Mouse (Mus musculus) MEL (cell line): Measurements from ENCODE around the gene Tcte1. TPM values are rescaled to one million over a fixed set of nuclear protein-coding genes. Genes with fewer than 3 reads are reported as not detected.
A peak's percentile ranks its signal among the peaks of the same experiment; 100 is the strongest.

Experiments used
- DNase-seq: peaks from one replicate; pipeline ENCODE4 v3.0.0; 2011; ENCODE audit warnings: low read depth, low spot score
- H3K27ac ChIP-seq: 2 replicates; pipeline ENCODE4 v1.5.1; 2012; ENCODE audit warnings: low read depth, mild to moderate bottlenecking, control low read depth, low read length, moderate library complexity; ENCODE audit not compliant: control insufficient read depth
- H3K27me3 ChIP-seq, 2 experiments: fragments of 150-350 bp in 1 of 2; sonication (generic) in 1 of 2; 2 replicates each; pipeline ENCODE4 v1.6.1; 2012; ENCODE audit warnings: low read length in 2 of 2, mild to moderate bottlenecking in 2 of 2, improper control_type of control experiment in 1 of 2, moderate library complexity in 1 of 2; ENCODE audit not compliant: insufficient read depth in 2 of 2, control insufficient read depth in 1 of 2
- H3K36me3 ChIP-seq, 2 experiments: 2 replicates each; pipeline ENCODE4 v1.6.1; 2012 to 2014; ENCODE audit warnings: low read length in 2 of 2, improper control_type of control experiment in 1 of 2, inconsistent platforms in 1 of 2, mild to moderate bottlenecking in 1 of 2; ENCODE audit not compliant: insufficient read depth in 2 of 2, control insufficient read depth in 1 of 2
- H3K4me1 ChIP-seq, 2 experiments: fragments of 150-350 bp in 1 of 2; sonication (generic) in 1 of 2; 2 replicates each; pipeline ENCODE4 v1.6.1; 2012; ENCODE audit warnings: low read length in 2 of 2, improper control_type of control experiment in 1 of 2, mild to moderate bottlenecking in 1 of 2; ENCODE audit not compliant: insufficient read depth in 2 of 2, control insufficient read depth in 1 of 2
- H3K4me3 ChIP-seq, 2 experiments: fragments of 150-350 bp in 1 of 2; sonication (generic) in 1 of 2; 2 replicates each; pipeline ENCODE4 v1.5.1; 2012; ENCODE audit warnings: low read depth in 2 of 2, low read length in 2 of 2, mild to moderate bottlenecking in 2 of 2, moderate library complexity in 2 of 2, control low read depth in 1 of 2, improper control_type of control experiment in 1 of 2; ENCODE audit not compliant: control insufficient read depth in 1 of 2, insufficient read depth in 1 of 2
- H3K79me2 ChIP-seq: 2 replicates; pipeline ENCODE4 v1.6.1; 2012; ENCODE audit warnings: mild to moderate bottlenecking, low read length, moderate library complexity; ENCODE audit not compliant: control insufficient read depth, poor library complexity, insufficient read depth
- H3K9ac ChIP-seq: 2 replicates; pipeline ENCODE4 v1.6.1; 2012; ENCODE audit warnings: low read depth, mild to moderate bottlenecking, control low read depth, low read length, moderate library complexity; ENCODE audit not compliant: control insufficient read depth, poor library complexity, severe bottlenecking
- H3K9me3 ChIP-seq: fragments of 150-350 bp; sonication (generic); replicated peaks from 2 replicates; pipeline ENCODE4 v1.6.1; 2012; ENCODE audit warnings: mild to moderate bottlenecking, low read length, improper control_type of control experiment, moderate library complexity; ENCODE audit not compliant: insufficient read depth
- CHD1 ChIP-seq: IDR thresholded peaks from 2 replicates; pipeline ENCODE4 v1.6.1; 2012; ENCODE audit warnings: low read depth, mild to moderate bottlenecking, inconsistent platforms, low read length, improper control_type of control experiment
- CHD2 ChIP-seq: IDR thresholded peaks from 2 replicates; pipeline ENCODE4 v1.6.1; 2011; ENCODE audit warnings: low read length, improper control_type of control experiment
- ELF1 ChIP-seq: IDR thresholded peaks from 2 replicates; pipeline ENCODE4 v1.6.1; 2014; ENCODE audit warnings: low read depth, mild to moderate bottlenecking, inconsistent platforms, low read length, improper control_type of control experiment, moderate library complexity
- EP300 ChIP-seq, 2 experiments: IDR thresholded peaks; 2 replicates each; pipeline ENCODE4 v1.6.1; 2011; ENCODE audit warnings: improper control_type of control experiment in 2 of 2, low read length in 2 of 2, low read depth in 1 of 2, mild to moderate bottlenecking in 1 of 2
- ETS1 ChIP-seq: IDR thresholded peaks from 2 replicates; pipeline ENCODE4 v1.6.1; 2012; ENCODE audit warnings: low read depth, mild to moderate bottlenecking, inconsistent platforms, low read length, improper control_type of control experiment, moderate library complexity
- GABPA ChIP-seq: IDR thresholded peaks from 2 replicates; pipeline ENCODE4 v1.6.1; 2012; ENCODE audit warnings: low read depth, mild to moderate bottlenecking, inconsistent platforms, low read length, improper control_type of control experiment, moderate library complexity
- JUND ChIP-seq: IDR thresholded peaks from 2 replicates; pipeline ENCODE4 v1.6.1; 2011; ENCODE audit warnings: low read depth, mild to moderate bottlenecking, improper control_type of control experiment, low read length
- MAZ ChIP-seq: IDR thresholded peaks from 2 replicates; pipeline ENCODE4 v1.6.1; 2012; ENCODE audit warnings: low read depth, mild to moderate bottlenecking, inconsistent platforms, low read length, improper control_type of control experiment
- MEF2A ChIP-seq: IDR thresholded peaks from 2 replicates; pipeline ENCODE4 v1.6.1; 2014; ENCODE audit warnings: low read depth, mild to moderate bottlenecking, inconsistent platforms, low read length, improper control_type of control experiment; ENCODE audit not compliant: poor library complexity, insufficient replicate concordance, severe bottlenecking; ENCODE audit errors: extremely low read depth
- MXI1 ChIP-seq: IDR thresholded peaks from 2 replicates; pipeline ENCODE4 v1.6.1; 2011; ENCODE audit warnings: mild to moderate bottlenecking, low read depth, low read length, improper control_type of control experiment
- MYB ChIP-seq: IDR thresholded peaks from 2 replicates; pipeline ENCODE4 v1.6.1; 2011; ENCODE audit warnings: mild to moderate bottlenecking, low read depth, low read length, improper control_type of control experiment
- MYC ChIP-seq: IDR thresholded peaks from 2 replicates; pipeline ENCODE4 v1.6.1; 2011; ENCODE audit warnings: low read depth, mild to moderate bottlenecking, low read length, improper control_type of control experiment, moderate library complexity
- NELFE ChIP-seq: IDR thresholded peaks from 2 replicates; pipeline ENCODE4 v1.6.1; 2011; ENCODE audit warnings: low read depth, low read length, improper control_type of control experiment
- NRF1 ChIP-seq: IDR thresholded peaks from 2 replicates; pipeline ENCODE4 v1.6.1; 2014; ENCODE audit warnings: low read depth, mild to moderate bottlenecking, inconsistent platforms, low read length, improper control_type of control experiment, moderate library complexity; ENCODE audit not compliant: poor library complexity, insufficient read depth, severe bottlenecking
- POLR2A ChIP-seq, 2 experiments: IDR thresholded peaks; 2 replicates each; pipeline ENCODE4 v1.6.1; 2011 to 2012; ENCODE audit warnings: low read length in 2 of 2, mild to moderate bottlenecking in 2 of 2, control low read depth in 1 of 2, improper control_type of control experiment in 1 of 2, low read depth in 1 of 2, moderate library complexity in 1 of 2; ENCODE audit not compliant: control insufficient read depth in 1 of 2, insufficient read depth in 1 of 2, poor library complexity in 1 of 2
- RAD21 ChIP-seq: IDR thresholded peaks from 2 replicates; pipeline ENCODE4 v1.6.1; 2011; ENCODE audit warnings: mild to moderate bottlenecking, low read depth, low read length, improper control_type of control experiment
- RCOR1 ChIP-seq: IDR thresholded peaks from 2 replicates; pipeline ENCODE4 v1.6.1; 2012; ENCODE audit warnings: low read depth, mild to moderate bottlenecking, inconsistent platforms, low read length, improper control_type of control experiment
- SIN3A ChIP-seq: IDR thresholded peaks from 2 replicates; pipeline ENCODE4 v1.6.1; 2012; ENCODE audit warnings: low read length, improper control_type of control experiment, inconsistent platforms
- SMC3 ChIP-seq: IDR thresholded peaks from 2 replicates; pipeline ENCODE4 v1.6.1; 2011; ENCODE audit warnings: low read depth, low read length, improper control_type of control experiment
- TAL1 ChIP-seq: IDR thresholded peaks from 2 replicates; pipeline ENCODE4 v1.6.1; 2012; ENCODE audit warnings: mild to moderate bottlenecking, inconsistent platforms, low read length, moderate library complexity, mixed read lengths
- TBP ChIP-seq: IDR thresholded peaks from 2 replicates; pipeline ENCODE4 v1.8.0; 2011; ENCODE audit warnings: low read depth, low read length, improper control_type of control experiment
- TCF12 ChIP-seq: IDR thresholded peaks from 2 replicates; pipeline ENCODE4 v1.6.1; 2014; ENCODE audit warnings: low read depth, mild to moderate bottlenecking, inconsistent platforms, low read length, improper control_type of control experiment, moderate library complexity
- USF1 ChIP-seq: IDR thresholded peaks from 2 replicates; pipeline ENCODE4 v1.6.1; 2014; ENCODE audit warnings: low read depth, mild to moderate bottlenecking, inconsistent platforms, low read length, improper control_type of control experiment, moderate library complexity
- USF2 ChIP-seq, 2 experiments: IDR thresholded peaks; 2 replicates each; pipeline ENCODE4 v1.6.1; 2011 to 2012; ENCODE audit warnings: improper control_type of control experiment in 2 of 2, low read length in 2 of 2, borderline replicate concordance in 1 of 2, inconsistent platforms in 1 of 2, low read depth in 1 of 2, mild to moderate bottlenecking in 1 of 2; ENCODE audit not compliant: insufficient read depth in 1 of 2
- ZC3H11A ChIP-seq: IDR thresholded peaks from 2 replicates; pipeline ENCODE4 v1.6.1; 2012; ENCODE audit warnings: low read depth, mild to moderate bottlenecking, inconsistent platforms, low read length, improper control_type of control experiment
- ZKSCAN1 ChIP-seq: IDR thresholded peaks from 2 replicates; pipeline ENCODE4 v1.6.1; 2012; ENCODE audit warnings: low read depth, mild to moderate bottlenecking, inconsistent platforms, low read length, improper control_type of control experiment, moderate library complexity
- ZMIZ1 ChIP-seq: IDR thresholded peaks from 2 replicates; pipeline ENCODE4 v1.6.1; 2012; ENCODE audit warnings: low read depth, mild to moderate bottlenecking, inconsistent platforms, low read length, improper control_type of control experiment, moderate library complexity
- ZNF384 ChIP-seq: IDR thresholded peaks from 2 replicates; pipeline ENCODE4 v1.6.1; 2012; ENCODE audit warnings: low read depth, mild to moderate bottlenecking, inconsistent platforms, low read length, improper control_type of control experiment
- polyA plus RNA-seq, 2 experiments: library from polyadenylated mRNA; stranded (reverse) in 1 of 2; unstranded in 1 of 2; fragments of >175 nt in 1 of 2; fragments of >200 nt in 1 of 2; gene quantifications; 2 replicates each; pipeline versions ENCODE4 v1.2.1 to v1.2.4; 2012; ENCODE audit warnings: low replicate concordance in 2 of 2, low read depth in 1 of 2; ENCODE audit not compliant: insufficient read length in 2 of 2, insufficient read depth in 1 of 2, missing spikeins in 1 of 2
- total RNA-seq: library from RNA; depleted of rRNA; stranded (reverse); fragments of 300-350 nt; gene quantifications from 2 replicates; pipeline ENCODE4 v1.2.3, GENCODE M21; 2012

The Tcte1 gene
- total and polyA plus RNA-seq, 3 experiments = not detected

DNA sequence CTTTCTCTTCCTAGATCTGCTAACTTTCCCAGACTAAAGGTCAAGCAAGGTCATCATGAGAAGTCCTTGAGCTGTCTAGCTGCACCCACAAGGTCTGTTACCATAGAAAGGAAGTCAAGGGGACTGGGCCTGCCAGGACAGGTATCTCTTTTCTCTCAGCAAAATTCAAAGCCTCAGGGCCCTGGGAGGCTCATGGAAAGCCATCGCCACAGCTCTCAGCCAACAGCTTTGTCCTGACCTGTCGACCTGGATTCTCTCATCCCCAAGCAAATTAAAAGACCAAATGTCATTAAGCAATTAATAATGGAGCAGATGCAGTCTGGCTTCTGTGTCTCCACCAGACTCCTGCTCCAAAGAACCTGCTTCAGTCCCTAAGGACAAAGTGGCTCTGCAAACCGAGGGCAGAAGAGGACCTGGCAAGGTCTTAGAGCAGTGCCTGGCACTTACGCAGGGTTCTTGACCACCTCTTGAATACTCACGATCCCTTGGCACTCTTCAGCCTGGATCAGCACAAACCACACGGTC is 17.2 kb upstream of the Tcte1 start:
- peaks cover 14 to 38% of the 10 kb centered on the region in 2 experiments for H3K4me1 ChIP-seq
- H3K9me3 ChIP-seq = no peaks in the 10 kb centered on the region
- H3K79me2 ChIP-seq = no peaks in the 10 kb centered on the region; the same call in 1 of the 2 replicates
- H3K36me3 ChIP-seq = peaks cover 0 to 19% of the 10 kb centered on the region in 2 experiments; a peak in 2 of 4 replicates
- H3K27me3 ChIP-seq = no peaks in the 10 kb centered on the region
- DNase-seq = no peak
- TF ChIP-seq POLR2A (IDR thresholded peaks at IDR 0.05; ENCODE audit: control insufficient read depth in 1 of 2, insufficient read depth in 1 of 2, low read depth in 1 of 2, low read length in 2 of 2, poor library complexity in 1 of 2) = no peak
- no peak for TF ChIP-seq MYC
- no peak for TF ChIP-seq TBP
- no peak for TF ChIP-seq USF2 (IDR thresholded peaks at IDR 0.05; ENCODE audit: borderline replicate concordance in 1 of 2, insufficient read depth in 1 of 2, low read depth in 1 of 2, low read length in 2 of 2)
- no peak for TF ChIP-seq CHD2
- no peak for TF ChIP-seq RCOR1
- no peak for TF ChIP-seq SMC3
- TF ChIP-seq MEF2A = no peak
- TF ChIP-seq NELFE = no peak
- no peak for TF ChIP-seq SIN3A
- TF ChIP-seq USF1 = no peak
- no peak for TF ChIP-seq CHD1
- no peak for TF ChIP-seq ZMIZ1
- no peak for TF ChIP-seq TAL1
- no peak for TF ChIP-seq ETS1
- no peak for TF ChIP-seq TCF12
- no peak for TF ChIP-seq ZC3H11A
- TF ChIP-seq MAZ = no peak
- no peak overlapping the region for H3K27ac ChIP-seq
- peak overlapping the region; percentile 43 for H3K9ac ChIP-seq
- peak overlapping the region in 1 of 2 experiments; percentile 90; a peak in 2 of 4 replicates for H3K4me3 ChIP-seq

DNA sequence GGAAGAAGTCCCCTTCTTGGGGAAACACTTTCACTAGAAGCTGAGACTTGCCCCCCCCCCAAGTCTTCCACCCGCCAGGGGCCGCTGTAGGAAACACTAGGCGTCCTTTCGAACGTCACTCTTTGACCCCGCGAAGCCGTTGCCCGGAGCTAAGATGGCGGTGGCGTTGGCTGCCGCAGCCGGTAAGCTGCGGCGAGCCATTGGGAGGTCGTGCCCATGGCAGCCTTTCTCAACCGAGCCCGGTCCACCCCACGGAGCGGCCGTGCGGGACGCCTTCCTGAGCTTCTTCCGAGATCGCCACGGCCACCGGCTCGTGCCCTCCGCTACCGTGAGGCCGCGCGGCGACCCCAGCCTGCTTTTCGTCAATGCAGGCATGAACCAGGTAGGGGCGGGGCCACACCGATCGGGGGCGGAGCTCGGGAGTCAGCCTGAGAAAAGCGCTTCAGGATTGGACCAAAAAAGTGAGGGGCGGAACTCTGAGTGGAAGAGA is 16.5 kb upstream of the Tcte1 start, which contains the start of gene Aars2:
TSS of gene Aars2 (plus strand) at position 142 of the 490 bp plus-strand sequence.
- peak within 1 kb of the TSS; percentile 79 to 90 for H3K4me3 ChIP-seq
- H3K4me1 ChIP-seq = peaks cover 14 to 40% of the 10 kb centered on the region in 2 experiments
- H3K27ac ChIP-seq = peak within 1 kb of the TSS; percentile 77
- TF ChIP-seq RAD21 = no peak
- no peak for TF ChIP-seq SMC3
- TF ChIP-seq NELFE = peak; percentile 81
- TF ChIP-seq TBP = peak; percentile 59; the same call in 1 of the 2 replicates
- no peak for TF ChIP-seq JUND
- TF ChIP-seq EP300 (IDR thresholded peaks at IDR 0.05; ENCODE audit: low read depth in 1 of 2, low read length in 2 of 2) = 0 out of 4 replicates have a peak, but pooled peaks of 1 of the 2 experiments have one; percentile 36
- no peak for TF ChIP-seq USF1
- peak; percentile 27; the same call in 1 of the 2 replicates for TF ChIP-seq MYB
- no peak for TF ChIP-seq ZNF384
- TF ChIP-seq TCF12 = peak; percentile 73; the same call in 1 of the 2 replicates
- TF ChIP-seq MXI1 = peak; percentile 53; the same call in 1 of the 2 replicates
- no peak for TF ChIP-seq ZKSCAN1
- no peak for TF ChIP-seq TAL1
- no peak for TF ChIP-seq ZC3H11A
- no peak for TF ChIP-seq CHD1
- peak; percentile 65 for TF ChIP-seq ELF1
- peak; percentile 89; the same call in 1 of the 2 replicates for TF ChIP-seq GABPA
- TF ChIP-seq NRF1 = no peak
- TF ChIP-seq CHD2 = no peak
- TF ChIP-seq POLR2A (IDR thresholded peaks at IDR 0.05; ENCODE audit: control insufficient read depth in 1 of 2, insufficient read depth in 1 of 2, low read depth in 1 of 2, low read length in 2 of 2, poor library complexity in 1 of 2) = peak; percentile 87 to 96
- TF ChIP-seq MAZ = peak; percentile 95

More for the DNA sequence above, 16.5 kb upstream of the Tcte1 start, which contains the start of gene Aars2:
- peak; percentile 97 for DNase-seq
- H3K27me3 ChIP-seq = no peaks in the 10 kb centered on the region
- H3K36me3 ChIP-seq = peaks cover 0 to 21% of the 10 kb centered on the region in 2 experiments; a peak in 2 of 4 replicates
- no peaks in the 10 kb centered on the region for H3K9me3 ChIP-seq
- peak within 1 kb of the TSS; percentile 92 for H3K9ac ChIP-seq
- no peaks in the 10 kb centered on the region; the same call in 1 of the 2 replicates for H3K79me2 ChIP-seq
